Mouse (Mus musculus) brain, embryonic 14.5 days (tissue): Measurements from ENCODE around the gene Hsf4.

Experiments
- CTCF ChIP-seq: fragments of 200-500 bp; IDR thresholded peaks from 2 replicates; pipeline ENCODE4 v1.5.1; 2012; ENCODE audit warnings: inconsistent platforms, mild to moderate bottlenecking, moderate library complexity, borderline replicate concordance; ENCODE audit not compliant: insufficient read depth, insufficient read length; ENCODE audit errors: extremely low read depth
- POLR2A ChIP-seq: fragments of 200-500 bp; IDR thresholded peaks from 2 replicates; pipeline ENCODE4 v1.6.1; 2012; ENCODE audit warnings: mild to moderate bottlenecking, inconsistent platforms, borderline replicate concordance; ENCODE audit not compliant: poor library complexity, insufficient read depth, insufficient read length, severe bottlenecking; ENCODE audit errors: extremely low read depth

DNA sequence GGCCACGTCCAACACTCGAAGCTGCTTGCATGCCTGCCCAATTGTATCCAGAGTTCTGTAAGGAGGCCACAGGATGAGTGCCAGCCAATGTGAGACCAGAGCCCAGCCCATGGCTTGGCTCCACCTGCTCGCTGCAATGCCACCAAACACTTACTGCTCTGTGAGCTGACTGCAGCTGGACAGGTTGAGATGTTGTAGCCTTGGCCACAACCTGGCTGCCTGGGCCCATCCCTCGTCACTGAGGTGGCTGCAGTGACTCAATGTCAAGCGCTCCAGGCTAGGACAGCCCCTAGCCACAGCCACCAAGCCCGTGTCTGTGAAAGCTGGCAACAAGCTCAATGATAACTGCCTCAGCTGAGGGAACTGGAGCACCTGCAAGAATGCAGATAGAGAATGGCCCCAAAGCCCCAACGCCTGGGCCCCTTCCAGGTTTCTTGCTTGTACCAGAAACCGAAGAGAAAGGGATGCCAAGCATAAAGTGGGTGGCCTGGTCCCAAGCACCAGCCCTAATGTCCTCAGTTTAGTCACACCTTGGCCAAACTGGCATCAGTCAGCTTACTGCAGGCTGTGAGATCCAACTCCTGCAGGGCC, 43.4 kb downstream of the Hsf4 start:
- TF ChIP-seq POLR2A (no peak), CTCF (no peak)
